Mouse (Mus musculus): ENCODE measurements around the gene 5730596B20Rik. TPM values are rescaled to one million over a fixed set of nuclear protein-coding genes. Genes with fewer than 3 reads are reported as not detected.
A peak's percentile ranks its signal among the peaks of the same experiment; 100 is the strongest.

The 5730596B20Rik gene
- polyA plus RNA-seq, 1 experiment from 2014 or later: 0.10 TPM

GRCm38 (mm10) chr6:52224895-52225611 lies 47.8 kb downstream of the 5730596B20Rik start:
- no peak overlapping the region; the same call in 1 of the 2 replicates for H3K4me3 ChIP-seq (ENCODE audit: low read depth, low read length)
- H3K9ac ChIP-seq (ENCODE audit: low read depth, low read length): no peak overlapping the region
- no peaks in the 10 kb centered on the region for H3K36me3 ChIP-seq (ENCODE audit: control insufficient read depth, insufficient read depth, low read length)
- no peaks in the 10 kb centered on the region for H3K9me3 ChIP-seq (ENCODE audit: control insufficient read depth, low read length)
- peaks cover 3% of the 10 kb centered on the region; the same call in 1 of the 2 replicates for H3K4me1 ChIP-seq (ENCODE audit: control insufficient read depth, insufficient read depth, low read length)
- ATAC-seq (ENCODE audit: low read depth): no peak
- no peak overlapping the region for H3K27ac ChIP-seq (replicated peaks; ENCODE audit: low read depth, low read length)
- no peak for DNase-seq (ENCODE audit: low spot score)
- no peak overlapping the region for H3K4me2 ChIP-seq (ENCODE audit: low read depth, low read length)
- WGBS: 1% methylated on average over 34 of the region's 36 CpGs
- peaks cover 99% of the 10 kb centered on the region for H3K27me3 ChIP-seq (replicated peaks; ENCODE audit: control insufficient read depth, insufficient read depth, low read length)

- H3K27ac ChIP-seq (replicated peaks; ENCODE audit: low read depth, low read length): no peak overlapping the region
- H3K36me3 ChIP-seq (ENCODE audit: control insufficient read depth, insufficient read depth, low read length): no peaks in the 10 kb centered on the region
- no peak for ATAC-seq (ENCODE audit: low read depth)
- no peak for DNase-seq (ENCODE audit: low spot score)
- H3K9me3 ChIP-seq (ENCODE audit: control insufficient read depth, low read length): no peaks in the 10 kb centered on the region
- no peak overlapping the region for H3K9ac ChIP-seq (ENCODE audit: low read depth, low read length)
- no peak overlapping the region for H3K4me2 ChIP-seq (ENCODE audit: low read depth, low read length)
- 3% methylated on average over 58 of the region's 69 CpGs for WGBS
- H3K27me3 ChIP-seq (replicated peaks; ENCODE audit: control insufficient read depth, insufficient read depth, low read length): peaks cover 99% of the 10 kb centered on the region
- peaks cover 3% of the 10 kb centered on the region; the same call in 1 of the 2 replicates for H3K4me1 ChIP-seq (ENCODE audit: control insufficient read depth, insufficient read depth, low read length)
- H3K4me3 ChIP-seq (ENCODE audit: low read depth, low read length): peak overlapping the region; percentile 7; the same call in 1 of the 2 replicates
Observed at GRCm38 (mm10) chr6:52225612-52226568, 48.6 kb downstream of the 5730596B20Rik start.

GRCm38 (mm10) chr6:52226569-52227257 lies 49.4 kb downstream of the 5730596B20Rik start:
- Histone ChIP-seq H3K4me2 (ENCODE audit: low read depth, low read length) (no peak overlapping the region), H3K36me3 (ENCODE audit: control insufficient read depth, insufficient read depth, low read length) (no peaks in the 10 kb centered on the region), H3K4me3 (ENCODE audit: low read depth, low read length) (no peak overlapping the region), H3K27me3 (replicated peaks; ENCODE audit: control insufficient read depth, insufficient read depth, low read length) (peaks cover 98% of the 10 kb centered on the region), H3K27ac (replicated peaks; ENCODE audit: low read depth, low read length) (no peak overlapping the region), H3K4me1 (ENCODE audit: control insufficient read depth, insufficient read depth, low read length) (peaks cover 2% of the 10 kb centered on the region; the same call in 1 of the 2 replicates), H3K9ac (ENCODE audit: low read depth, low read length) (no peak overlapping the region), H3K9me3 (ENCODE audit: control insufficient read depth, low read length) (no peaks in the 10 kb centered on the region)
- 4% methylated on average over 25 of the region's 26 CpGs for WGBS
- no peak for ATAC-seq (ENCODE audit: low read depth)
- DNase-seq (ENCODE audit: low spot score): no peak

- no peak for DNase-seq (ENCODE audit: low spot score)
- Histone ChIP-seq H3K9me3 (ENCODE audit: control insufficient read depth, low read length) (no peaks in the 10 kb centered on the region), H3K4me3 (ENCODE audit: low read depth, low read length) (no peak overlapping the region), H3K9ac (ENCODE audit: low read depth, low read length) (no peak overlapping the region), H3K36me3 (ENCODE audit: control insufficient read depth, insufficient read depth, low read length) (no peaks in the 10 kb centered on the region), H3K27ac (replicated peaks; ENCODE audit: low read depth, low read length) (no peak overlapping the region), H3K4me1 (ENCODE audit: control insufficient read depth, insufficient read depth, low read length) (no peaks in the 10 kb centered on the region), H3K4me2 (ENCODE audit: low read depth, low read length) (no peak overlapping the region), H3K27me3 (replicated peaks; ENCODE audit: control insufficient read depth, insufficient read depth, low read length) (peaks cover 98% of the 10 kb centered on the region)
- ATAC-seq (ENCODE audit: low read depth): no peak
- 1% methylated on average over 11 of the region's 11 CpGs for whole genome bisulfite sequencing
Observed at GRCm38 (mm10) chr6:52227470-52228222, 50.3 kb downstream of the 5730596B20Rik start.

GRCm38 (mm10) chr6:52228475-52229465 lies 51.5 kb downstream of the 5730596B20Rik start:
- peaks cover 98% of the 10 kb centered on the region for H3K27me3 ChIP-seq (replicated peaks; ENCODE audit: control insufficient read depth, insufficient read depth, low read length)
- no peak overlapping the region for H3K4me2 ChIP-seq (ENCODE audit: low read depth, low read length)
- DNase-seq (ENCODE audit: low spot score): no peak
- H3K9ac ChIP-seq (ENCODE audit: low read depth, low read length): no peak overlapping the region
- no peaks in the 10 kb centered on the region for H3K4me1 ChIP-seq (ENCODE audit: control insufficient read depth, insufficient read depth, low read length)
- WGBS: 2% methylated on average over 38 of the region's 38 CpGs
- no peaks in the 10 kb centered on the region for H3K9me3 ChIP-seq (ENCODE audit: control insufficient read depth, low read length)
- no peak overlapping the region for H3K4me3 ChIP-seq (ENCODE audit: low read depth, low read length)
- H3K27ac ChIP-seq (replicated peaks; ENCODE audit: low read depth, low read length): no peak overlapping the region
- no peak for ATAC-seq (ENCODE audit: low read depth)
- H3K36me3 ChIP-seq (ENCODE audit: control insufficient read depth, insufficient read depth, low read length): no peaks in the 10 kb centered on the region

GRCm38 (mm10) chr6:52229558-52230416 lies 52.5 kb downstream of the 5730596B20Rik start:
- WGBS: under 1% methylated on average over 42 of the region's 44 CpGs
- ATAC-seq (ENCODE audit: low read depth) (no peak), DNase-seq (ENCODE audit: low spot score) (no peak)
- H3K4me1 ChIP-seq (ENCODE audit: control insufficient read depth, insufficient read depth, low read length): no peaks in the 10 kb centered on the region
- H3K9ac ChIP-seq (ENCODE audit: low read depth, low read length): no peak overlapping the region
- H3K27ac ChIP-seq (replicated peaks; ENCODE audit: low read depth, low read length): no peak overlapping the region
- no peak overlapping the region for H3K4me3 ChIP-seq (ENCODE audit: low read depth, low read length)
- no peak overlapping the region for H3K4me2 ChIP-seq (ENCODE audit: low read depth, low read length)
- no peaks in the 10 kb centered on the region for H3K9me3 ChIP-seq (ENCODE audit: control insufficient read depth, low read length)
- peaks cover 98% of the 10 kb centered on the region for H3K27me3 ChIP-seq (replicated peaks; ENCODE audit: control insufficient read depth, insufficient read depth, low read length)
- no peaks in the 10 kb centered on the region for H3K36me3 ChIP-seq (ENCODE audit: control insufficient read depth, insufficient read depth, low read length)
